Mouse (Mus musculus) lung, postnatal 0 days (tissue): Measurements from ENCODE around the gene Ggct. TPM values are rescaled to one million over a fixed set of nuclear protein-coding genes. Genes with fewer than 3 reads are reported as not detected.

Source experiments
- ATAC-seq: fragments of 200-750 bp; cut with Nextera tagmentation; 2 replicates; pipeline ENCODE4 v1.8.0; 2017; ENCODE audit warnings: moderate library complexity
- DNase-seq: peaks from one replicate; pipeline ENCODE4 v3.0.0-alpha.2; 2016; ENCODE audit warnings: low spot score
- H3K27ac ChIP-seq: fragments of 300-500 bp; sonication (generic); 2 replicates; pipeline ENCODE4 v1.5.1; 2014; ENCODE audit warnings: antibody characterized with exemption, mild to moderate bottlenecking, low read length, mixed read lengths
- H3K27me3 ChIP-seq: fragments of 300-500 bp; sonication (generic); replicated peaks from 2 replicates; pipeline ENCODE4 v1.6.1; 2014; ENCODE audit warnings: low read length, mixed read lengths; ENCODE audit not compliant: insufficient read depth
- H3K36me3 ChIP-seq: fragments of 300-500 bp; sonication (generic); 2 replicates; pipeline ENCODE4 v1.6.1; 2014; ENCODE audit warnings: low read length, mixed read lengths; ENCODE audit not compliant: insufficient read depth
- H3K4me1 ChIP-seq: fragments of 300-500 bp; sonication (generic); 2 replicates; pipeline ENCODE4 v1.6.1; 2014; ENCODE audit warnings: antibody characterized with exemption, low read depth, low read length, mixed read lengths; ENCODE audit not compliant: insufficient read depth
- H3K4me2 ChIP-seq: fragments of 300-500 bp; sonication (generic); replicated peaks from 2 replicates; pipeline ENCODE4 v1.6.1; 2014; ENCODE audit warnings: low read depth, mild to moderate bottlenecking, low read length, moderate library complexity, mixed read lengths
- H3K4me3 ChIP-seq: fragments of 300-500 bp; sonication (generic); 2 replicates; pipeline ENCODE4 v1.5.1; 2014; ENCODE audit warnings: low read depth, low read length
- H3K9ac ChIP-seq: fragments of 300-500 bp; sonication (generic); replicated peaks from 2 replicates; pipeline ENCODE4 v1.6.1; 2014; ENCODE audit warnings: low read depth, mild to moderate bottlenecking
- H3K9me3 ChIP-seq: fragments of 300-500 bp; sonication (generic); 2 replicates; pipeline ENCODE4 v1.6.1; 2016; ENCODE audit warnings: low read length, mixed read lengths
- CTCF ChIP-seq: IDR thresholded peaks from 2 replicates; pipeline ENCODE4 v1.5.1; 2016; ENCODE audit warnings: antibody characterized with exemption, mild to moderate bottlenecking
- EP300 ChIP-seq: IDR thresholded peaks from 2 replicates; pipeline ENCODE4 v1.6.1; 2016; ENCODE audit warnings: antibody characterized with exemption, mild to moderate bottlenecking, control low read depth
- WGBS: fragments of 180-500 bp; shearing (Covaris S2); extraction: QIAGEN DNeasy Blood & Tissue Kit; methylation state at CpG from one replicate; pipeline ENCODE4 v1.1.7; 2014; 5-methylcytosine and 5-hydroxymethylcytosine counted together
- polyA plus RNA-seq: library from polyadenylated mRNA; unstranded; fragments of >200 nt; fragmentation: Nextera tagmentation; extraction: Ambion mirVana; gene quantifications from 2 replicates; pipeline ENCODE4 v1.2.1, GENCODE M21; 2015

The Ggct gene
- polyA plus RNA-seq, 1 experiment from 2014 or later, result 6.9 TPM

DNA sequence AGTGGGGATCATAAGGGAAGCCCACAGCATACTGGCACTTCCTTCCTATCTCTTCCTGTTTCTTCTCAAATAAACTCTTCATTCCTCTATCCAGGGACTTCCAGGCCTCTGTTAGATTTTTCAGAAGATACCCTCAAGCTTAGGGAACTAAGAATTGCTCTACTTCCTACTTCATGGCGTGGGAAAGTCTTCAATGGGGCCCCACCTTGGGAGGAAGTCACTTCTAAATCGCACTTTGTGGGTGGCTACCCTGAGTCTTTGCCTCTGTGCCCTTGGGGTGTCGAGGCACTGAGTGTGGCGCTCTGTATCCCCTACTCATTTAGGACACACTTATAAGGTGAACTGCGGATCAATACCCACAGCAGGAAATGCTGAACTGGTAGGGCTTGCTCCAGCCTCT lies 44.1 kb downstream of the Ggct start:
- no peaks in the 10 kb centered on the region; the same call in 1 of the 2 replicates for H3K4me1 ChIP-seq
- no peaks in the 10 kb centered on the region; the same call in 1 of the 2 replicates for H3K36me3 ChIP-seq
- no peak overlapping the region for H3K4me2 ChIP-seq
- H3K4me3 ChIP-seq, result no peak overlapping the region
- no peak overlapping the region for H3K9ac ChIP-seq
- H3K27me3 ChIP-seq, result no peaks in the 10 kb centered on the region
- no peak for TF ChIP-seq EP300
- H3K9me3 ChIP-seq, result no peaks in the 10 kb centered on the region
- no peak for ATAC-seq
- WGBS, result 66% methylated on average over 5 of the region's 5 CpGs
- no peak overlapping the region for H3K27ac ChIP-seq
- DNase-seq, result no peak

DNA sequence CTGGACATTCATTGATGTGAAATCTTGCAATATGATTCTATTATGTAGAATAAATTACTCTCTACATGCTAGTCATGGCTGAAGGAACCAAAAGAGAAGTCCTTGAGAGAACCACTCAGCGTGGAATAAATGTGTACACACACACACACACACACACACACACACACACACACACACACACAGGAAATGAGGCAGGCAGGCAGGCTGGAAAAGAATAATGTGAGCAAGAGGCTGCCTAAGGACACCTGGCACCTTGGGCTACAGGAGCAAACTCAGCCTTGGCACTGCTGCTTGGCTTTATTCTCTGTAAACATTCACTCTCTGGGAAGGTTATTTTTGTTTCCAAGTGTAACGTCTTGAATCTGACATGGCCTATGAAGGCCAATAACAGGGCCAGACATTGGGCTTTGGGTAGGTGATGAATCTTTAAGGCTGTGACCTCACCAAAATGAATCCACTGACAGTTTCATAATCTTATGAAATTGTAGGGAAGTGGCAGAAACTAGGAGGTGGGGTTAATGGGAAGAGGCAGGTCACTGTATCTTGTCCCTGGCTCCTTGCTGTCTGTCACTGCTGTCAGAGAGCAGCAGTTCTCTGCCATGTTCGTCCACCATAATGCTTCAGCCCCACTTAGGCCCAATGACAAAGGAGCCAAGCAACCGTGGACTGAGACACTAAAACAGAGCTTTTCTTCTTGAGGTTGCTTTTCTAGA lies 46.4 kb downstream of the Ggct start:
- H3K4me2 ChIP-seq, result no peak overlapping the region
- no peak overlapping the region for H3K27ac ChIP-seq
- ATAC-seq, result no peak
- no peaks in the 10 kb centered on the region for H3K9me3 ChIP-seq
- no peak overlapping the region for H3K9ac ChIP-seq
- peaks cover 4% of the 10 kb centered on the region; the same call in 1 of the 2 replicates for H3K36me3 ChIP-seq
- TF ChIP-seq CTCF (no peak), EP300 (no peak)
- no peak for DNase-seq
- 56% methylated on average over 4 of the region's 4 CpGs for WGBS
- H3K4me3 ChIP-seq, result no peak overlapping the region
- H3K27me3 ChIP-seq, result no peaks in the 10 kb centered on the region
- H3K4me1 ChIP-seq, result no peaks in the 10 kb centered on the region

DNA sequence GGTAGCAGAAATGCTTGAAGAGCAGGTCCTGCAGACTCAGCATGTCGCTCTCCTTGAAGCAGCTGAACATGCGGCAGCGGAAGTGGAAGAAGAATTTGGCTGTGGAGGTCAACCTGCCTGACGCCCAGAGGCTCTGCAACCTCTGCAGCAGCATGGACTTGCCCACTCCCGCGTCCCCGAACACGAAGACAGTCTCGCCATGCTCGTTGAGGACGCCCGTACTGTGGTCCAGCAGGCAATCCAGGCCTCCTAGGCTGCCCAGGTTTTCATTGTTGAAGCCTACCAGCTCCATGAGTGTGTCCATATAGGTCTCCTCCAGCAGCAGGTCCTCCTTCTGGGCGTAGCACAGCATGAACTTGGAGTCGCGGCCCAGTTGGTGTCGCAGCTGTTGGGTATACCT lies 48.2 kb downstream of the Ggct start:
- no peak overlapping the region for H3K27ac ChIP-seq
- H3K9ac ChIP-seq, result no peak overlapping the region
- DNase-seq (no peak), ATAC-seq (no peak)
- no peaks in the 10 kb centered on the region for H3K27me3 ChIP-seq
- H3K4me2 ChIP-seq, result no peak overlapping the region
- H3K4me1 ChIP-seq, result peaks cover 5% of the 10 kb centered on the region; the same call in 1 of the 2 replicates
- peaks cover 4% of the 10 kb centered on the region; the same call in 1 of the 2 replicates for H3K36me3 ChIP-seq
- TF ChIP-seq EP300, result no peak
- TF ChIP-seq CTCF, result no peak
- no peak overlapping the region for H3K4me3 ChIP-seq
- no peaks in the 10 kb centered on the region for H3K9me3 ChIP-seq
- WGBS, result 74% methylated on average over 16 of the region's 16 CpGs

DNA sequence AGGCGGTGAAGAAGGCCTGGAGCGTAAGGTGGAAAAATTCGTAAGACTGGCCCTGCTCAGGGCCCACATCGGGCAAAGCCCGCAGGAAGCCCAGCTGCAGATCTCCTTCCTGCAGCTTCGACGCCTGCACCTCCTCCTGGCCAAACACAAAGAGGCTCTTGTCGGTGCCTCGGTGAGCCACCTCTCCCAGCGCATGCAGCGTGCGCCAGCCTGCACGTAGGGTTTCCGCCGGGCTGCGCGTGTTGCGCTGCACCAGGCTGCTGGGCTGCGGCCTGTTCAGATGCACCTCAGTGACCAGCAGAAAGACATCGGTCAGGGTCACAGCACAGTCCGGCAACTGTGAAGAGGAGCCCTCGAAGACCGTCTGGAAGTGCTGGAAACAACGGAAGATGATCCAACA lies 49.0 kb downstream of the Ggct start:
- H3K9me3 ChIP-seq, result no peaks in the 10 kb centered on the region
- H3K36me3 ChIP-seq, result peaks cover 4% of the 10 kb centered on the region; the same call in 1 of the 2 replicates
- H3K27ac ChIP-seq, result no peak overlapping the region
- no peak overlapping the region for H3K9ac ChIP-seq
- TF ChIP-seq EP300 (no peak), CTCF (no peak)
- H3K27me3 ChIP-seq, result no peaks in the 10 kb centered on the region
- H3K4me2 ChIP-seq, result no peak overlapping the region
- H3K4me1 ChIP-seq, result peaks cover 5% of the 10 kb centered on the region; the same call in 1 of the 2 replicates
- H3K4me3 ChIP-seq, result no peak overlapping the region
- DNase-seq, result no peak
- ATAC-seq, result no peak
- WGBS, result 50% methylated on average over 24 of the region's 24 CpGs

DNA sequence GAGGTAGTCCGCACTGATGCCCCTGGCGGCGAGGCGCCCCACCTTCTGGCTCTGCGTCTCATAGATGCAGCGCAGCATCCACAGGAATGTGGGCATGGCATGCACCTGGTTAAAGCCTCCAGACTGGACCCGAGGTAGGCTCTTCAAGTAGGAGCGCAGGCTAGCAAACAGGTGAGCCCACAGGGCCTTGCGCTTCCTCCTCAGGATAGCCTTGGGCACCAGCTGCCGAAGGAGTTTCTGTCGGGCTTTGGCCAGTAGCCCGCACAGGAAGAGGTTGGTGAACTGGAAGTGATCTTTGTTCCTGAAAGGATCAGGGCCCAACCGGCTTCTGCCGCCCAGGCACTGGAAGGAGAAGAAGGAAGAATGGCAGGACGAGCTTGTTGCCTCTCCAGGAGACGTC lies 49.5 kb downstream of the Ggct start:
- Histone ChIP-seq H3K9ac (no peak overlapping the region), H3K4me2 (no peak overlapping the region), H3K4me3 (no peak overlapping the region), H3K27me3 (no peaks in the 10 kb centered on the region), H3K9me3 (no peaks in the 10 kb centered on the region), H3K36me3 (0 out of 2 replicates have a peak, but pooled peaks cover 4% of the 10 kb centered on the region), H3K4me1 (peaks cover 5% of the 10 kb centered on the region; the same call in 1 of the 2 replicates), H3K27ac (no peak overlapping the region)
- TF ChIP-seq CTCF, result no peak
- no peak for TF ChIP-seq EP300
- no peak for DNase-seq
- whole genome bisulfite sequencing, result 73% methylated on average over 16 of the region's 16 CpGs
- no peak for ATAC-seq

DNA sequence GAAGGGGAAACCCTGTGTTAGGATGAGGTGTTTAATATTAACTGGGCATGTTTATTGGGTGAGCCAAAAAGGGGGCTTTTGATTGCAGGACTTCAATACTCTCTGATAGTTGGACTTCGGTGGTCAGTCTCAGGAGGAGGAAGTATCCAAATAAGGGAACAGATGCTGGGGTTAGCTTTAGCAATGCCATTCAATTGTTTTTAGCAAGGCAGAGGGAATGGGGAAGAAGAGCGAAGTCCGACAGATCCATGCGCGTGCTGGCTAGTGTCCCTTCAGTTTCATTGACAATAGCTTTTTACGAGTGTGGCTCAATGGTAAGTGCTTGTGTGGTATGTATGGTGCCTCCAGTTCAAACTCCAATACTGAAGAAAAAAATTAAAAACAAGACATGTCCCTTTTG lies 51.6 kb downstream of the Ggct start:
- H3K4me3 ChIP-seq, result no peak overlapping the region
- peaks cover 5% of the 10 kb centered on the region; the same call in 1 of the 2 replicates for H3K4me1 ChIP-seq
- H3K36me3 ChIP-seq, result peaks cover 4% of the 10 kb centered on the region; the same call in 1 of the 2 replicates
- ATAC-seq, result no peak
- WGBS, result 87% methylated on average over 6 of the region's 6 CpGs
- H3K27me3 ChIP-seq, result no peaks in the 10 kb centered on the region
- no peak overlapping the region for H3K27ac ChIP-seq
- no peak for DNase-seq
- TF ChIP-seq EP300, result no peak
- no peak for TF ChIP-seq CTCF
- H3K4me2 ChIP-seq, result no peak overlapping the region
- H3K9me3 ChIP-seq, result no peaks in the 10 kb centered on the region
- H3K9ac ChIP-seq, result no peak overlapping the region
